Mouse (Mus musculus): ENCODE results near the gene Sf3b5. TPM values are rescaled to one million over a fixed set of nuclear protein-coding genes. Genes with fewer than 3 reads are reported as not detected.

Gene Sf3b5
- polyA plus RNA-seq, 1 experiment from 2014 or later = 44.2 TPM

DNA sequence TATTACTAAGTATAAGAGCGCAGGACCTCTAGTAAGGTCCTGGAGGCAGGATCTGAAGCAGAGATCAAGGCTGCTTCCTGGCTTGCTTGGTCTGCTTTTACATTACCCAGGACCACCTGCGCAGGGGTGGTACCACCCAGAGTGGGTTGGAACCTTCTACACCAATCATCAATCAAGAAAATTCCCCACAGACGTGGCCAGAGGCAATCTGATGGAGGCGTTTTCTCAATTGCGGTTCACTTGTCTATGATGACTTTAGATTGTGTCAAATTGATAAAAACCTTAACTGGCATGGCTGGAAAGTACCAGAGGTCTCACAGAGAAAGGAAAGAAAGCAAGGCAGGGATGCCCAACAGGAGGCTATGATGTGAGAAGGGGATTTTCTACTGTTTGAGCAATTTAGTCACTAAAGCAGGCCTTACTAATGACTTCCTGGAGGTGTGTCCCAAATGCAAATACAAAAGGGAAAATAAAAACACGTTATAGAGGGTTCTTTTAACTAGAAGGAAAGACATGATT is 51.8 kb downstream of the Sf3b5 start:
- Histone ChIP-seq H3K27me3 (ENCODE audit: insufficient read depth, low read length) (peaks cover 19% of the 10 kb centered on the region), H3K36me3 (ENCODE audit: insufficient read depth) (no peaks in the 10 kb centered on the region), H3K9ac (no peak overlapping the region), H3K4me3 (ENCODE audit: low read depth, low read length) (no peak overlapping the region), H3K9me3 (ENCODE audit: low read depth, low read length) (no peaks in the 10 kb centered on the region), H3K4me1 (ENCODE audit: insufficient read depth) (no peaks in the 10 kb centered on the region; the same call in 1 of the 2 replicates), H3K4me2 (no peak overlapping the region), H3K27ac (ENCODE audit: low read depth) (no peak overlapping the region)
- ATAC-seq (ENCODE audit: insufficient read depth) (no peak), DNase-seq (no peak)
- no peak for TF ChIP-seq CTCF (IDR thresholded peaks at IDR 0.05; ENCODE audit: low read depth)
- 71% methylated on average over 6 of the region's 6 CpGs for WGBS

Other genes starting within 250 kb of the Sf3b5 start
- gene Utrn, start 136.0 kb upstream of the Sf3b5 start, polyA plus RNA-seq (2014; fragmentation: Nextera tagmentation; extraction: Ambion mirVana) = 66.1 and 67.9 TPM in 2 replicates
- gene Stx11, start 41.0 kb upstream of the Sf3b5 start, polyA plus RNA-seq (2014; fragmentation: Nextera tagmentation; extraction: Ambion mirVana) = 1.4 and 2.3 TPM in 2 replicates
- gene Plagl1, start 55.2 kb downstream of the Sf3b5 start, polyA plus RNA-seq (2014; fragmentation: Nextera tagmentation; extraction: Ambion mirVana) = 206 and 216 TPM in 2 replicates
- not detected in 2 replicates for gene Zc2hc1b, start 172.7 kb downstream of the Sf3b5 start, polyA plus RNA-seq (2014; fragmentation: Nextera tagmentation; extraction: Ambion mirVana)
- gene Ltv1, start 187.8 kb downstream of the Sf3b5 start, polyA plus RNA-seq (2014; fragmentation: Nextera tagmentation; extraction: Ambion mirVana) = 81.7 and 83.8 TPM in 2 replicates